Mouse (Mus musculus) limb, embryonic 14.5 days (tissue): ENCODE data around the gene Spag17. TPM values are rescaled to one million over a fixed set of nuclear protein-coding genes. Genes with fewer than 3 reads are reported as not detected.
A peak's percentile ranks its signal among the peaks of the same experiment; 100 is the strongest.

ENCODE experiments used
- ATAC-seq: fragments of 200-750 bp; cut with Nextera tagmentation; 2 replicates; pipeline ENCODE4 v1.8.0; 2017; ENCODE audit warnings: low read depth, moderate number of reproducible peaks, moderate TSS enrichment; ENCODE audit not compliant: low FRiP score
- DNase-seq: peaks from one replicate; pipeline ENCODE4 v3.0.0-alpha.2; 2015; ENCODE audit warnings: low spot score
- H3K27ac ChIP-seq: fragments of 300-500 bp; sonication (generic); replicated peaks from 2 replicates; pipeline ENCODE4 v1.5.1; 2014; ENCODE audit warnings: low read depth, mild to moderate bottlenecking, low read length, moderate library complexity, mixed read lengths
- H3K27me3 ChIP-seq: fragments of 300-500 bp; sonication (generic); 2 replicates; pipeline ENCODE4 v1.6.1; 2014; ENCODE audit warnings: low read length, mixed read lengths; ENCODE audit not compliant: control insufficient read depth, insufficient read depth
- H3K36me3 ChIP-seq: fragments of 300-500 bp; sonication (generic); 2 replicates; pipeline ENCODE4 v1.6.1; 2014; ENCODE audit warnings: mild to moderate bottlenecking, low read length, moderate library complexity, mixed read lengths; ENCODE audit not compliant: control insufficient read depth, insufficient read depth
- H3K4me1 ChIP-seq: fragments of 300-500 bp; sonication (generic); 2 replicates; pipeline ENCODE4 v1.6.1; 2014; ENCODE audit warnings: antibody characterized with exemption, low read length, mixed read lengths; ENCODE audit not compliant: control insufficient read depth, insufficient read depth
- H3K4me2 ChIP-seq: fragments of 300-500 bp; sonication (generic); replicated peaks from 2 replicates; pipeline ENCODE4 v1.6.1; 2014; ENCODE audit warnings: low read depth, mild to moderate bottlenecking, low read length, moderate library complexity; ENCODE audit not compliant: severe bottlenecking
- H3K4me3 ChIP-seq: fragments of 300-500 bp; sonication (generic); replicated peaks from 2 replicates; pipeline ENCODE4 v1.5.1; 2014; ENCODE audit warnings: low read length
- H3K9ac ChIP-seq: fragments of 300-500 bp; sonication (generic); 2 replicates; pipeline ENCODE4 v1.6.1; 2014; ENCODE audit warnings: mild to moderate bottlenecking, low read depth, low read length, moderate library complexity; ENCODE audit not compliant: severe bottlenecking
- H3K9me3 ChIP-seq: fragments of 300-500 bp; sonication (generic); 2 replicates; pipeline ENCODE4 v1.6.1; 2016; ENCODE audit warnings: low read length; ENCODE audit not compliant: control insufficient read depth
- POLR2A ChIP-seq: fragments of 200-500 bp; IDR thresholded peaks from 2 replicates; pipeline ENCODE4 v1.8.0; 2012; ENCODE audit warnings: inconsistent platforms, mild to moderate bottlenecking, moderate library complexity, borderline replicate concordance; ENCODE audit not compliant: insufficient read depth, insufficient read length; ENCODE audit errors: extremely low read depth
- WGBS: fragments of 180-500 bp; shearing (Covaris S2); extraction: QIAGEN DNeasy Blood & Tissue Kit; methylation state at CpG from one replicate; pipeline ENCODE4 v1.1.7; 2014; 5-methylcytosine and 5-hydroxymethylcytosine counted together
- polyA plus RNA-seq, 2 experiments: library from polyadenylated mRNA; depleted of rRNA in 1 of 2; stranded (reverse) in 1 of 2; unstranded in 1 of 2; fragments of >200 nt; fragmentation: Nextera tagmentation in 1 of 2; extraction: Ambion mirVana in 1 of 2; gene quantifications; 2 replicates each; pipeline versions ENCODE4 v1.2.1 to v1.2.3; 2012 to 2014

Gene Spag17
- polyA plus RNA-seq, 2 experiments: 0.73 to 0.74 TPM

DNA sequence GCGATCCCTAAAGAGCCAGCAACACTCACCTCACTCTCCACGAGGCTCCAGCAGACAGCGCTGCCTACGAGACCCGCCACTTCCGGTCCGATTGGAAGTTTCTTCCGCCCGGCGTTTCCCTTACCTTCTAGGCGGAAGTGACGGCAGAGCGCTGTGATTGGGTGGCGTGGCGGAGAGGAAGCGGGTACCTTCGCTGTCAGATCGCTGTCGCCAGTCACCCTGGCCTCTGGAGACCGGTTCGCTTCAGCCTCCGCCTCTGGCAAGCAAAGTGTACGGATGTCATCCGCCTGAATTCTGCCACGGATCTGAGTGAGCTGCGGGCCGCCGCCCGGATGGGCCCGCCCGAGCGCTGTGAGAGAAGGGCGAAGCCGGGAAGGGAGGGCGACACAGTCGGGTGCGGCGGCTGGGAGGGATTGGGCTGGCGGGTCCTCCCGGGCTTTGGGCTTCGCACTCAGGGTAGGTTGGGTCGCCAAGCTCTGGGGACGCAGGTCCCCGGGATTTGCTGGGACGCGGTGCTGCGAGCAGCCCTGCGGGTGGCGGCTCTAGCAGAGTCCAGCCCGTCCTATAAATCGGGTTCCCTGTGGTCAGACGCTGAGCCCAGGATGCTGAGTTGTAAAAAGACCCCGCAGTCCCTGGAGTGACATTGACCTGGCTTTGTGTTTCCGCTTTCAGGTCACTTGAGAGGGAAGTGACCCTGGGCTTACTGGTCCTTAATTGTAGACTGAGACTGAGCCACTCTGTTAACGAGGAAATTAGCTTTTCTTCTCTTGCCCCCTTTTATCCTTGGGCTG is 277.3 kb downstream of the Spag17 start, which contains the start of the genes Gdap2 and Wdr3:
Gdap2 (plus strand) TSS at position 67 of the 791 bp plus-strand sequence.
Wdr3 (minus strand) TSS at position 93 of the 791 bp plus-strand sequence.
- peak; percentile 97 for ATAC-seq

GRCm38 (mm10) chr3:100163556-100163955 is 278.4 kb downstream of the Spag17 start:
- WGBS: 85% methylated on average over 2 of the region's 2 CpGs
- no peak for ATAC-seq
- TF ChIP-seq POLR2A: no peak
- Histone ChIP-seq H3K27me3 (no peaks in the 10 kb centered on the region), H3K9me3 (no peaks in the 10 kb centered on the region), H3K4me3 (no peak overlapping the region), H3K9ac (no peak overlapping the region), H3K4me2 (no peak overlapping the region), H3K27ac (no peak overlapping the region), H3K4me1 (peaks cover 7% of the 10 kb centered on the region), H3K36me3 (peaks cover 22% of the 10 kb centered on the region)
- no peak for DNase-seq

More for the DNA sequence above, 277.3 kb downstream of the Spag17 start, which contains the start of the genes Gdap2 and Wdr3:
- peak; percentile 96 for DNase-seq
- Histone ChIP-seq H3K9ac (peak within 1 kb of the TSS; percentile 82), H3K4me2 (peak within 1 kb of the TSS; percentile 85), H3K27me3 (no peaks in the 10 kb centered on the region), H3K4me1 (peaks cover 7% of the 10 kb centered on the region), H3K9me3 (no peaks in the 10 kb centered on the region), H3K27ac (peak within 1 kb of the TSS; percentile 58), H3K36me3 (peaks cover 27% of the 10 kb centered on the region), H3K4me3 (peak within 1 kb of the TSS; percentile 82)
- under 1% methylated on average over 53 of the region's 55 CpGs for WGBS
- TF ChIP-seq POLR2A: no peak

DNA sequence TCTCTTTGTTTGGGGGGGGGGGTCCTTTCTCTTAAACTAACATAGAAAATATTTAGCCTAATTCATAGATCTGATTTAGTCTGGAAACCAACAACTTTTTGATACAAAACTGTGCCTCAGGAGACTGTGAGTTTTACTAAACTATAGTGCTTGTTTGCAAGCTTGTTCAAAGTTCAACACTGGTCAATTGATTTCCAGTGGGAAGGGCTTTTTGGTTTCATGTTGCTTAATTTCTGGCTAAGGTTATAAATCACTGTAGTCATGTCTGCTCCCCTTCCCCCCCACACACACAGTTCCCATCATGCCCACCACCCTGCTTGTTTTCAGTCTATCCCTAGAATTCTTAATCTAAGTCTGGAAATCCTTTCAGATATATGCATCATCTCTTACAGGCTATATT is 279.8 kb downstream of the Spag17 start:
- DNase-seq: no peak

GRCm38 (mm10) chr3:100176031-100176430 is 290.8 kb downstream of the Spag17 start:
- H3K4me3 ChIP-seq: no peak overlapping the region
- no peak overlapping the region for H3K27ac ChIP-seq
- peaks cover 71% of the 10 kb centered on the region for H3K36me3 ChIP-seq
- H3K9me3 ChIP-seq: no peaks in the 10 kb centered on the region
- TF ChIP-seq POLR2A: no peak
- H3K27me3 ChIP-seq: no peaks in the 10 kb centered on the region
- no peak overlapping the region for H3K4me2 ChIP-seq
- no peak for ATAC-seq
- H3K4me1 ChIP-seq: no peaks in the 10 kb centered on the region
- no peak overlapping the region for H3K9ac ChIP-seq
- 89% methylated on average over 2 of the region's 2 CpGs for WGBS
- DNase-seq: no peak

More for the DNA sequence above, 279.8 kb downstream of the Spag17 start:
- H3K4me1 ChIP-seq: peaks cover 7% of the 10 kb centered on the region
- no peaks in the 10 kb centered on the region for H3K9me3 ChIP-seq
- H3K4me3 ChIP-seq: no peak overlapping the region
- TF ChIP-seq POLR2A: no peak
- H3K27ac ChIP-seq: no peak overlapping the region
- H3K27me3 ChIP-seq: no peaks in the 10 kb centered on the region
- H3K4me2 ChIP-seq: no peak overlapping the region
- H3K9ac ChIP-seq: no peak overlapping the region
- ATAC-seq: no peak
- peaks cover 13% of the 10 kb centered on the region for H3K36me3 ChIP-seq

- no peaks in the 10 kb centered on the region for H3K4me1 ChIP-seq
- no peaks in the 10 kb centered on the region for H3K9me3 ChIP-seq
- no peak overlapping the region for H3K27ac ChIP-seq
- peaks cover 46% of the 10 kb centered on the region for H3K36me3 ChIP-seq
- no peak overlapping the region for H3K9ac ChIP-seq
- TF ChIP-seq POLR2A: no peak
- H3K4me3 ChIP-seq: no peak overlapping the region
- no peaks in the 10 kb centered on the region for H3K27me3 ChIP-seq
- DNase-seq: no peak
- no peak overlapping the region for H3K4me2 ChIP-seq
- ATAC-seq: no peak
- 75% methylated on average over 3 of the region's 3 CpGs for WGBS
Observed at GRCm38 (mm10) chr3:100180471-100180870, 295.3 kb downstream of the Spag17 start.
